Mouse (Mus musculus) CD8-positive naive resting alpha-beta T cell, adult 2 months (primary cell): ENCODE measurements at regions not wholly inside any gene's neighbourhood (a gene's known extent, or its start where the extent isn't known, plus 50 kb on each side); places are given as distances from the start of the nearest gene placed in this dataset.

Experiments used
- DNase-seq, 2 experiments: peaks; one replicate each; pipeline ENCODE4 v3.0.0; 2022; ENCODE audit warnings: low read depth in 2 of 2, low spot score in 2 of 2

- no peak for DNase-seq
Measured at GRCm38 (mm10) chr11:44027046-44027445, 126.0 kb upstream of the Adra1b start.

- no peak for DNase-seq
Measured at GRCm38 (mm10) chr11:44046083-44046482, 145.1 kb upstream of the Adra1b start.

DNA sequence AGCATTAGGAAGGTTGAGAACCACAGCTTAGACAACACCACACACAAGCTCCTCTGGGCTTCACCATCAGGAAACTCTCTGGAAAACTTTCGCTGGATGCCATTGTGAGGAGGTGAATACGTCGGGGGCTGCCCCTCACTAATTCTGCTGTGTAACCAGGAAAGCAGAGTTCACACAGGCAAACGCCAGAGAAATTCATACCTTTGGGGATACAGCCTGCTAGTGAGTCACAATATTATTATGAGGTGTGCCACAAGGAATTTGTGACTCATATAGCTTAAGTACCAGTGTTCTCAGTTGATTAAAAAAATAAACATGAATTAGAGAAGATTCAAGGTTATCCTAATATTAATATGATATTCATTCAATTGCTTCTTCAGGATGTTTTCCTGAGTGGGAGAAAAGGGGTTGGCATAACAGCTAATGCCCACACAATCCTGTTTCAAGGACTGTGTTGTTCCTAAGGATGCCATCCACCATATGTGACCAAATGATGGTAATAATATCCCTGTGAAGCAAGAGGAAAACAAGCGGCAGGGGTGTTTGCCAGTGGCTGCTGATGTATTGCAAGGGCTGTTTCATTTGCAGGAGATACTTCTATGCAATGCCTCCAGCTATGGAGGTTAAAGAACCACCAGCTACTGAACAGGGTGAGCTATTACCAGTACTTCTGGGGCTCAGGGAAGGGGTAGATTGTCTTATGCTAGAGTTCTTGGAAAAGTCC lies 148.4 kb upstream of the Adra1b start:
- DNase-seq = no peak

GRCm38 (mm10) chr11:44052481-44052880 lies 151.5 kb upstream of the Adra1b start:
- DNase-seq = no peak

- no peak for DNase-seq
Measured at GRCm38 (mm10) chr11:44062446-44062845, 161.4 kb upstream of the Adra1b start.

GRCm38 (mm10) chr11:44066176-44066575 lies 165.2 kb upstream of the Adra1b start:
- DNase-seq = no peak

DNA sequence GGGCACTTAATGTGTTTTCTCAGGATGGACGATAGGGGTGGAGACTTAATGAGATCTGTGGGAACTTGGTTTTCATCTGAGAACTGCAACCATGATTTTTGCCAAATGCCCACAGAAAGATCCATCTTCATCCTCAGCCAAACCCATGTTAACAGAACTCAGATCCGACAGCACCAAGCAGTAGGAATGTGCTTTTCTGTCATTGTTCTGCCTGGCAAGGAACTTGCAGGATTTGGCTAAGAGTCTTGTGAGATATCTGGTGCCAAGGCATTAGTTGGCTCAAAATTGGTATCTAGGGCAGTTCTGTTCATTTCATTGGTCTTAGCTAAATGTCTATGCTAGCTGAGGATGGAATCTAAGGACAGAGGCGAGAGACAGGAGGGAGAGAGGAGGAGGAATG lies 182.7 kb upstream of the Adra1b start:
- DNase-seq = no peak

DNA sequence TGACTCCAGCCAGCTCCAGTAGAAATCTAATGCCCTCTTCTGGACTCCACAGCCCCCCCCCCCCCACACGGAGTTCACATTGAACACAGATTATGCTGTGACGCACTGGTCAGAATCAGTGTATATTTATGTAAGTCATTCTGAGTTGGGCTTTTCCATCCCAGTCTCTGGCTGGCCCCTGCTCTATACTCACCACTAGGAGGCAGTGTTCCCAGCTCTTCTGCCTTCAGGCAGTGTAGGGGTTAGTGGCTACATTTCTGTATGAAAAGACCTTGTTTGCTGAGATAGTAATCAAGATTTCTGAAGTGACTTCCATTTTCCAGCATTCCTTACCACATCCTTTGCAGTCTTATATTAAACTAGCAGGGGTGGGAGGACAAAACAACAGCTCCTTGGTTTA lies 185.9 kb upstream of the Adra1b start:
- DNase-seq = no peak

GRCm38 (mm10) chr11:44089514-44089913 lies 188.5 kb upstream of the Adra1b start:
- no peak for DNase-seq

GRCm38 (mm10) chr11:44095280-44095679 lies 194.3 kb upstream of the Adra1b start:
- DNase-seq = no peak

GRCm38 (mm10) chr11:44103188-44103840 lies 202.3 kb upstream of the Adra1b start:
- DNase-seq = no peak

DNA sequence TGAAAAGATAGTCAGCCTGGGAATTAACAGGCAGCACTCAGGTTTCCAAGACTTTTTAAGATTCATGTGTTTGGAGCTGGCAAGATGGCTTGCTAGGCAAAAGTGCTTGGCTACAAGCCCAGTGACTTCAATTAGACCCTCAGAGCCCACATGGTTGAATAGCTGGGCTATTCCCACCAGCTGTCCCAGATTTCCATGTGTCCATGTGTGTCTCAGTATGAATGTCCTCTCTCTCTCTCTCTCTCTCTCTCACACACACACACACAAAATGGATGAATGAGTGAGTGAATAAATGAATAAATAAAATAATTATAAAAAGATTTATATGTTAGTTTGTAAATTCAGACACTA lies 202.8 kb upstream of the Adra1b start:
- no peak for DNase-seq

DNA sequence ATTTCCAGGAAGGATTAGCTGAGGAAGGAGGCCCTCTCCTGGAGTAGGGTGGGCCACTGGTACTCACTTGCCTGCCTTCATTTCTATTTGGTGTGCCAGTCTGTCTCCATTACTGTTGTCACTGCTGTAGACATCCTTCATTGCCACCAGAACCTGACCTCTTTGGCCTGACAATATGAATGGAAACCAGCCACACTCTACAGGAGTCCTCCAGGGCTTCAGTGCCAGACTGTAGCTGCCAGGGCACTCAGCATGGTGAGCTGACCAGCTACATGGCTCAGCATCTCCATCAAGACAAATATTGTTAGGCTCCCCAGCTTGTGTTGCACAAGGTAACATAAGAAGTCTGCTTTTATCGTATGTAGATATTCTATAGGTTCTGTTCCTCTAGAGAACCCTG lies 205.2 kb upstream of the Adra1b start:
- no peak for DNase-seq

DNA sequence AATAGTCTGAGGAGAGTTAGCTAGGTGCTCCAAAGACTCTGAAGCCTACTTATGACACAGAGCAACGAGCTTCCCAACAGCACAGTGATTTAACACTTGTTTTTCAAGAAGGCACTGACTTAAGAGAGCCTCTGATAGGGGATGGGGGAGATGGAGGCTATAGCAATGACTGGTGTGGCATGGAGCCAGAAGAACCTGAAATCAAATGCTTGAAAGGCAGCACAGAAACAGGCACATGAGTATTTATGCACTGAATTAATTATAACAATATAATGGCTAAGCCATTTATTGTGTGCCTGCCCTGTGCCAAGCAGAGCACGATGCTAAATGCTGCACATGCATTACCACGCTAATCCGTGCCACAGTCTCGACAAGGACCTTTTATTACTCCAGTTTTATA lies 210.5 kb upstream of the Adra1b start:
- no peak for DNase-seq

DNA sequence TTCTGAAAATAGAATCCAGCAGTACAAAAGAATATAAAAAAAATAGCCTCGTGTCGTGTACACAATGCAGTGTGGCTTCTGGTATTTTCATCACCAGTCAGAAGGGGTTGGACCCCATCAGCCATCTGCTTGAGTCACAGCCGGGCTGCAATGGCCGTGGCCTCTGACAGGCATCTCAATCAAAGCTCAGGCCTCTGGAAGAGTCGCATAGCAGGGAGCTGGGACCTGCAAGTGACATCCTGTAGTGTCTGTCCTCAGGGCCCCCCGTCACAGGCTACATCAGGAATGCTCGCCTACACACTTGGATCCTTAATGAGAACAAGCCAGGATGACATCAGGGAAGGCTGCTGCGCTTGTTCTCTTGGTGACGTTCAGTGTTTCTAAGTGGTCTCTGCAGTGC lies 226.1 kb upstream of the Adra1b start:
- no peak for DNase-seq

DNA sequence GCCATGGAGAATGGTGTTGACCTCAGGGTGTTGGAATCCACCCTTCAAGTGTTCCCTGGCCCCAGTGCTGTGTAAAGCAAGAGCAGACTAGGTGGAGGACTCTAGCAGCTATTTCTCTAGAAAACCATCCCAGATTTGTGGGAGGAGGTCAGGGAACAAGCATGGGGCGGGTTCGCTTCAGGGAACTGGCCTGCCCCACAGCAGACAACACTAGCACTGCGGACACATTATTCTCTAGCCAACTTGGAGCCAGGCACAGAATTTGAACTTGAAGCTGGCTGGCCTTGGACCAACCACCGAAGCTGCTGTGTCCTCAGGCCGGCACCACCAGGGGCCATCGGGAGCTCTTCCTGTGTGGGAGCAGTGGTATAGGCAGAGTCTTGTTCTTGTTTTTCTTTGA lies 227.5 kb upstream of the Adra1b start:
- no peak for DNase-seq

- no peak for DNase-seq
Measured at GRCm38 (mm10) chr11:44133244-44133643, 232.2 kb upstream of the Adra1b start.

DNA sequence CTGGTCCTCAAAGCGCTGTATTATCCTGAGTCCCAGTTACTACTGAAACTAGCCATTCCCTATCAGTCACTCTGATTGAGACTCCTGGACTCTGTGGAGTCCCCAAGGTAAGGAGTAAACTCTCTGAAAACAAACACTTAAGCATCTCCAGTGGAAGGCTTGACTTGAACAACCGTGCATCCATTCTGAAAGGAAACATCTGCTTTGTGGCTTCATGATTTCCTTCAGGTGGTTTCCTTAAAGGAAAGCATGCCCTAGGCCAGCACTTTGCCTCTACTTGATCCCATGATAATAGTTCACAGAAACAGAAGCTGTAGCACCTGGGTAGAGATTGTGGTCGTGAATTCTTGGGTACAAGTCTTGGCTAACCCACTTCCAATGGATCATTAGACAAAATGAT lies 235.0 kb upstream of the Adra1b start:
- DNase-seq = no peak

- no peak for DNase-seq
Measured at GRCm38 (mm10) chr11:44142996-44143395, 242.0 kb upstream of the Adra1b start.

DNA sequence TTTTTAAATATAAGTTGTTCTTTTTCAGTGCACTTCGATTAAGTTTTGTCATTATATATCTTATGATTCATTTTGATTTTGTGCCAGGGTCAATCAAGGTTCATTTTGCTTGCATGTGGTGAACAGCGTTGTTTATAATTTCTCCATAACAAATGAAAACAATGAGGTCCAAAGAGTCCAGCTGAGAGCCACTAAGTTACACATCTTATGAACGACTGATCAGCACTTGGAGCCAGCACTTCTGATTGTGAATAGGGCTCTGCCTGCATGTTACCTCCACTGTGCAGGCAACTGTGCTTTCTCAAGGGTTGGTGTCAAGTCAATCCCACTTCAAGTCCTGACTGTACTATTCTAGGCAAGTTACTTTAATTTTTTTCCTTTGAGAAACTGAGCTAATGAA lies 243.5 kb upstream of the Adra1b start:
- no peak for DNase-seq

GRCm38 (mm10) chr11:44146419-44146818 lies 245.4 kb upstream of the Adra1b start:
- no peak for DNase-seq

DNA sequence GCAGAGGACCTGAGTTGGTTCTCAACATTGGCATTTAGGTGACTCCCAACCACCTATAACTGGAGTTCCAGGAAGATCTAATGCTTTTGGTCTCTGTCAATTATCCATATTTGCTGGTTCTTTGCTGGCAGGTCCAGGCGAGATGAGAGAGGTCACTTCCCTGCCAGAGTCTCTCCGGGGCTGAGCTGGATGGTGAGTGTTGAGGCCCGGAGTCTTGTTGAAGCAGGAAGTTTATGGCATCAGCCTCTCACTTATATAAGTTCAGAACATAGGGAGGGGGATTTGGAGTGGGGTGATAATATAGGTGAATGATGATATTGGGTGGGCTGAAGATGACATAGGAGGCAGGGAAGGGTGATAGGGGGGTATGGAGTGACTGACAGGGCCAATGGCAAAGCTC lies 246.3 kb upstream of the Il12b start:
- no peak for DNase-seq

GRCm38 (mm10) chr11:44155591-44155990 lies 244.3 kb upstream of the Il12b start:
- no peak for DNase-seq
